Mouse (Mus musculus) lung, postnatal 10 days (tissue): ENCODE results near the gene Eif2b2.

ENCODE experiments used
- DNase-seq: peaks from one replicate; pipeline ENCODE4 v3.0.0; 2021

Eif2b2 gene

DNA sequence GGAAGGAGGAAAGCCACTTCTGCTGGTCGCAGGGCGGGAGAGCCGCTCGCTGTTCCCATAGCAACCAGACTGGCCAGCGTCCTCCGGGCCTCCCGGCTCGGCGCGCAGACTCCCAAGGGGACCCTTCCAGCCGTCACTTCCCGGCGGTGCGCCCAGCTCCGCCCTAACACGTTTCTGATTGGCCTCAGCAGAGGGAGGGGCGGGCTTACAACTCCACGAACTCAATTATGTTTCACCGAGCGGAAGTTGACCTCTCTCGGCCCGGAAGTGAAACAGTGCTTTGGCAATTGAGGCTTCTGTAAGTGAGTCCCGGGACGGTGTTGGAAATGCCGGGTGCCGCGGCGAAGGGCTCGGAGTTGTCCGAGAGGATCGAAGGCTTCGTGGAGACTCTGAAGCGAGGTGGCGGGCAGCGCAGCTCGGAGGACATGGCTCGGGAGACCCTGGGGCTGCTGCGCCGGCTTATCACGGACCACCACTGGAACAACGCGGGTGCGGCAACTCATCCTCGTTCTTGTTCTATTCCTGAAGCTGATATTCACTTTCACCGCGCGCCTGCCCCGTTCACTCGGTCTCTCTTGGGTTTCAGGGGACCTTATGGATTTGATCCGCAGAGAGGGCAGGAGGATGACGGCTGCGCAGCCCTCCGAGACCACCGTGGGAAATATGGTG is at the start of gene Eif2b2:
Eif2b2 (plus strand) TSS at position 246 of the 669 bp plus-strand sequence.
- peak; percentile 100 for DNase-seq

DNA sequence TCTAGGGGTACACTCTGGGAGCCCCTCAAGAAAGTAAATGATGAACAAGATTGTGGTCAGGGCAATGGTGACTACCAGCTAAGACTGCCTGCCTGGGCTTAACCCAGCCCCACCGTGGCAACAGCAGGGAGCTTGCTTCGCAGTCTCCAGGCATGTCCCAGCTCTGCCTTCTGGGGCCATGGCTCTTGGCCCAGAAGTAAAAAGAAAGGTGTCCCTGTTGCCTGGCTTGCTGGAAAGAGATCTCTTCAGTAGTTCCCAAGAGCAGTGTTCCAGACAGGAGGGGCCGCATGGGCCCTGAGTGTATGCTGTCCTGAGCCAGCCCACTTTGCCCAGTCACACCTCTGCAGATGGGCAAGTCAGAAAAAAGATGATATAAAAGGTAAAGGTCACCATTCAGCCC is 49.4 kb upstream of the Eif2b2 start:
- DNase-seq: no peak

DNA sequence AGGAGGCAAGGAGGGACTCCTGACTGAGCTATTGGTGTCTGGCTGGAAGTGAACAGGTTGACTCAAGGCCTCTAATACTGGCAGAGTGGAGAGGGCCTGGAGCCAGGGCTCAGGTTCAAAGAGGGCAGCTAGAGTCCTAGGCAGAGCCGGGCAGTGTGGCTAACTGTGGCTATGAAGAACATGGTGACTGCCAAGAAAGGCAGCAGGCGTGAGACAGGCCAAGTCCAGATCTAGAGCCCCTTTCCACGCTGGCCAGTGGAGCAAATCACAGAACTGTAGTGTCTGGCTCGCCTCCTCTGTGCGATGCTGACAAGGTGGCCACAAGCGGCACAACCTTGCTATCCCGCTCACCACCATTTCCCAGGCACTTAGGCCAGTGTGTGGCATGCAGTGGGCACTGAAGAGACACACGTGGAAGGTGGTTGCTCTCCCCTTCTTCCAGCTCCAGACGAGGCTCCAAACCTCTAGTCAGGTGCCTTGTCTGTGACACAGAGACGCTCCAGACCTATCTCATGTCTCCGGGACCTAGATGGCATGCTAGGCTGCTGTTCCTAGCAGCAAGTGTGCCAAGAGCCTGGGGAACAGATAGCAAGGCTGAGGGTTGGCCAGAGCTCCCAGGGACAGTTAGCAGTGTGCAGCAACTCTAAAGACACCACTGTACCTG is 48.9 kb upstream of the Eif2b2 start:
- no peak for DNase-seq

DNA sequence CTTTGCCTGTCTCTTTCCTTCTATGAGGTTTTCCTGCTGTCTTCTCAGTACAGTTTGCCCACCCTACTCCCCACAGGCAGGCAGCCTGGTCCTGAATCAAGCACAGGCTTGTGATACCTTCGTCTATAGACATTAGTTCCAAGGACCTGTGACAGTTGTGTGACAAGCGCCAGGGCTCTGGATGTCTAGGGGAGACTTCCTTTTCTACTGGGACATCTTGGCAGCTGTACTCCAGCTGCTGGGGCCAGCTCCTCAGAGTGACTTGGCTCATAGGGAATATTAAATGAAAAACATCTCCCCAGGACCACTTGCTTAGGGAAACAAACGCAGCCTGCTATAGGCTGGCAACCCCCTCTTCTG is 48.4 kb upstream of the Eif2b2 start:
- DNase-seq: no peak

DNA sequence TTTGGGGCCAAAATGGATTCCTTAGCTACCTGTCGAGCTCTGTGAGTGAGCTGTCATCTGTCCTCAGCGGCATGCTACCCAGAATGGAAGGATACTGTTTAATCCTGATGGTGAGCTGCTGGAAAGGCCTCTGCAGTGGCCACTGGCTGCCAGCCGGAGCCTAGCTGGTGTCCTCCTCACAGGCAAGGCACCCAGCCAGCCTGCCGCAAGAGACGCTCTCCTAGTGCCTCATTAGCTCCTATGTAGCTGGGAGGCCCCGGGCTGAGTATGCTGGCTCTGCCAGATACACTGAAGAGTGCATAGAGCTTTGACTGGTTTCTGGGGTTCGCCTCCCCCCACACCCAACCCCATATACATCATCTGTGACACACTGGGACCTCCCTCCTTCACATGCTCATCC is 45.3 kb upstream of the Eif2b2 start:
- DNase-seq: peak; percentile 46

DNA sequence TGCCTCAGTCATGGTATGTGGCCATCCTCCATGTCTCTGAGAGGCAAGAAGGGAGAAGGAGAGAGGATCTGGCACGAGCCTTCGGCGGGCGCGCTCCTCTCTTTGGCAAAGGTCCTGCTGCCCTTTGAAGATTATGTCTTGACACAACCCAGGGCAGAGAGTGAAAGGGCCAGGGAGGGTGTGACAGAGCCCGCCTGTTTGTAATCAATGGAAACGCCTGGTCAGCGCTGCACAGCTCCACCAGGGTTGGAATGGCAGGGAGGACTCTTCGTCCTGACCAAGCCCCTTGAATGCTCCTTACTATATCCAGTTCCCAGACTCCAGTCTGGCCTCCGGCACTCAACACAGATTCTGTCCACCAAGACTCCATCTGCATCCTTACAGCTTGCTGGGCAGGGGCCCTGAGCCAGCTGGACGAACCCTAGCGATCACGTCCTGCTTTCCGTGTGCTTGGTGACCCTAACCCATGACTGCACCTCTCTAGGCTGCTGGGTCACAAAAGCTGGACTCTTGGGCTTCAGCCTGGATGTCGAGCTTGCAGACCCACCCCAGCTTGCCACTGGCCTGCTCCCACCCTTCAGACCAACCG is 44.1 kb upstream of the Eif2b2 start:
- DNase-seq: peak; percentile 57

DNA sequence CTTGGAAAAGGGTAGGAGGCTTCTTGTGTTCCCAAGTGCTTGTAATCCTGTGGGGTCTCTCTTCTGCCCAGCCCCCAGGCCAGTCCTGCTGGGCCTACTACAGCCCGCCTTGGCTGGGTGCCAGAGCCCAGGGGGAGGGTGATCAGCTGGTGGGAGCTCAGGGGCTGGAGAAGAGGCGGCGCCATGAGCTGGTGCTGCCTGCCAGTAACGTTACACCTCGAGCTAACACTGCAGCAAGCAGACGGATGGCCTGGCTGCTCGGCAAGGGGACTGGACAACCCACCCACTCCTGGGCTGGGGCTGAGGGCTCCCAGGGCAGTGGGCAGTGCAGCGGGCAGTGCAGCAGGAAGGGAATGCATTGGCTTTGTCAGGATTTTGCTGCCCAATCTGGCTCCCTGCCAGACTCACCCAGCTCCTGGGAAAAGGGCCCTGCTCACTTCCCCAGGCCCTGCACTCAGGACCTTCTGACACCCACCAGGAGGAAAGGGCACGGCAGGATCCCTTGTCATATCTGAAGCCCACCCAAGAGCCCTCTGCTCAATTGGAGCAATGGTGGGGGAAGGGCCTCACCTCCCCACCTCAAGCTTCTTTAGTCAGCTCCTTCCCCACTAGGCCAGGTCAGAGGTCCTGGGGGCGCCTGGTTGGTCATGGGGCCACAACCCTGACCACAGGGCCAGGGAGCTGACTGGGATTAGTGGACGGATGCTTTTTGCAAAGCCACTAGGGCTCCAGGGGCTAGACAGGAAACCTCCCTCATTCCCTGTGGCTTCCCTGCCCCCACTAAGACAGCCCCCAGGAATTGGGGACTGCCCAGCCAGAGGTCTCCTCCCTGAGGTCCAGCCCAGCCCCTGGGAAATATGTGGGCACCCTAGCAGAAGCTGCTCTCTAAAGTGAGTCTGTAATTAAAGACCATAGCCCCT is 43.1 kb upstream of the Eif2b2 start:
- peak; percentile 64 for DNase-seq

DNA sequence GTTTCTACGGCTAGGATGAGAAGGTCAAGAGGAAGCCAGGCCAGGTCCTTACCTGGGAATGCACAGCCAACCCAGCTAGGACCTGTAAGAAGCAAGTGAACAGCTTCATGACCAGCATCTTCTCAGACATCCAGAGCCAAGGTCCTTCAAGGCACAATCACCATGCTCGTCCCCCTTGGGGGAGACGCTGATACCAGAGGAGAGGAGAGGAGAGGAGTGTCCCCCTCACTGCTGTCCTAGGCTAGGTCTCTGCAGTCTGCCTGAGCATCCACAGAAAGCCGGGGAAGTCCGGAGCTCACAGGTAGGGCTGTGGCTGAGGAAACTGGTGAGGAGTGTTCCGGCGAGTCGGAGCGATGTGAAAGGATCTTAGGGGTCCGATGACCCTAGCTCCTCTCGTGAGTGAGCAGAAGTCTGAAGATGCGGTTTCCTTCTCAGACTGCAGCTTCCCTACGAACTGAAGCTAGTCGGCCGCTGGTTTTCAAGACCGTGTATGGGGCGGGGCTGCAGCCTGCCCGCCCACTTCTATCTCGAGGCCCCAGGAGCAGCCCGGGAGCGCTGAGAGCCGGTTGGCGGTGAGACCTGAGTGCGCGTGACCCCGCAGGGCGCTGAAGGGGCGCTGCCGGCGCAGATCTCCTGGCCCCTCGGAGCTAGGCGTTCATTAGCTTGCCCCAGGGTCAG is 42.3 kb upstream of the Eif2b2 start:
- peak; percentile 71 for DNase-seq

DNA sequence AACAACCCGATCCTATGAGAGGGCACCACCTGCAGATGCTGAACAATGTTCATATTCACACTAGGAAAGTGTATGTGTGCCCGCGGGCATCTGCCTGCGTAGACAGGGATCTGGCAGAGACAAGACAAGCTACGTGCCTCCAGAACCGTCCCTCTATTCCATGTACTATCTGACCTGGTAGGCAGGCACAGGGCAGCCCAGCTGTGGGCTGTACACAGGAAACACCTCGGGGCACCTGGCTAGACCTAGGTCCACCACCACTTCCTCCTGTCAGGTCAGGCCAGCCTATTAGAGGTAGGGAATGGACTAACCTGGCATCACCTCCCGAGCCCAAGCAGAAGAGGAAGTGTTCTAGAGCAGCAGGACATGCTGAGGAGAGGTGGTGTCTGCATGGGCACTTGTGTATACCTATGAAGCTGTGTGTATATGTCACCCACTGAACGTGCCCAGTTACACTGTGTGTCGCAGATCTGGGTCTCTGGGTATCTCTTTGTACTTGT is 41.5 kb upstream of the Eif2b2 start, which contains the start of gene Pgf:
Pgf (minus strand) TSS at position 51 of the 500 bp plus-strand sequence.
- DNase-seq: no peak

DNA sequence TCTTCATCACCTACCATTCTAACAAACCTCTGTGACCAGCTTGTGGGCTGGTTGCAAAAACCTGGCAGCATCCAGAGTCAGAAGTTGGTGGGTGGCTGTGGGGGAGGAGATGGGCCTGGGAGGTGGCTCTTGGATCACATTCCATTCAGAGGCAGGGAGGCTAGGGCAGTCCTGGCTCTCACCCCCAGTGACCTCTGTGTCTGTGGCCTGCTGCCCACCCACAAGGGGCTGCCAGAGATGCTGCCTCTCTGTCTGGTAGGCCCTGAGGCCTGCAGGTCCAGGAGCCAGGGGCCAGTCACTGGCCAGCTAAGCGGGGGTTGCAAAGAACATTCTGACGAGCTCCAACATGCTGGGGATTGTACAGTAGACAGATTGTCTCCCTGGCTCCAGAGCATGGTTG is 41.0 kb upstream of the Eif2b2 start:
- DNase-seq: no peak

DNA sequence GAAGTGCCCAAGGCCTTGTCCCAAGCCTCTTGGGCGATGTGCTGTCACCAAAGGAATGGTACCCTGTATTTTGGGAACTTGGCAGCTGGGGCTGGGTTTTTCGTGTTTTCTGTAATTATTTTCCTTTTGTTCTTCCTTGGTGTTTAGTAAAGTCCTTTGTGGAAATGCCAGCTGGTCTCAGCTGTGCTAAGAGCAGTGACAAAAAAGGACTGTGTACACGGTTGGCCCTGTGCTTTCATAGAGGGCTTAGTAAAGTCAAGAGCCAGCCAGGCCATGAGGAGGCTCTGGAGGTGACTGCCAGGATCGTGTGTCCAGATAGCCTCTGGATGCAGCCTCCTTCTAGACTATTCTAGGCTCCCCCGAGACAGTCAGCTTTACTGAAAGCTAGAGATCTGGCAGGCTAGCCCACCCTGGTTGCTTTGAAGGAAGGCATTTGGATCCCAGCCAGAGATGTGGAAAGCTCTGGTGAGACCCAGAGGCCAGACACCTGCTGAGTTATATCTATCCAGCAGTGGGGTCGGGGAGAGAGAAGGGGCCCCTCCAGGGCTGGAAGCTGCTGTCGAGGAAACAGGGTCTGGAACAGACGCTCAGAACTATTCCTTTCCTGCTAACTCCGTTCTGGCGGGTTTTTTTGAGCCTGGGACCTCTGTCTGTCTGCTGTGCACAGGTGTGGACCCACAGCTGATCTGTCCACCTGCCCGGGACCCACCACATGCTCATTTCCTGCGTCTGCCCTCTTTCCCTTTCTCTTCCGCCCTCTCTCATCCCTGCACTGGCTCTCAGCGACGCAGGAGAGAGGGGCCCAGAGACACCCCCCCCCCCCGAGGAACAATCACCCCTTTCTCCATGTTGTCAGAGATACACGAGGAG is 37.6 kb upstream of the Eif2b2 start:
- peak; percentile 52 for DNase-seq

DNA sequence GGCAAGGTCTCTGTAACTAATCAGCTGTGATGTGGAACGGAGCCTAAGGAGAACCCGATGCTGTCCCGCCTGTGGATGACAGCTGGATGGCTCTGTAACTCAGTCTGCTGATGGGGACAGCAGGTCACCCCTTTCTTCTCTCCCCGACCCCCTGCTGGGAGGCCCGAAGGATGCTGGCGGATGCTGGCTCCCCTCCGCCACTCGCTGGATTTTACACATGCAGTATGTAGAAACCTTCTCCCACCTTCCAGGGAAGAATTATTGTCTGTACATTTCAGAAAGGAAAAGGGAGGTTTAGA is 37.0 kb upstream of the Eif2b2 start:
- DNase-seq: no peak

DNA sequence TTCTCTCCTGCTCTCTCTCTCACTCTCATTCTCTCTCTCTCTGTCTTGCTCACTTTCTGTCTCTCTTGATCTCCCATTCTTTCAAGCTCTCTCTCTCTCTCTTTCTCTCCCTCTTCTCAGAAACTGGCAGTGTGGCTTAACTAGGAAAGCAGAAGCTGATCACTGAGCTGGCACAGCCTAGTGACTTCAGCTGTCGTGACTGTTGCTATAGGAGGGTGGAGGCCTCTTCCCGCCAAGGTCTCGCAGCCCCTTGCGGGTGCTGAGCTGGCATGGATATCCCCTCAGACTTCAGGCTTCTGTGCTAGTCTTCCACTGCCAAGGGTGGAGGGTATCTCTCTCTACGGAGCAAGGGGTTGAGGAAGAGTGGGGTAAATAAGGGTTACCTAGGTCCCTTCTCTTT is 36.4 kb upstream of the Eif2b2 start:
- no peak for DNase-seq

DNA sequence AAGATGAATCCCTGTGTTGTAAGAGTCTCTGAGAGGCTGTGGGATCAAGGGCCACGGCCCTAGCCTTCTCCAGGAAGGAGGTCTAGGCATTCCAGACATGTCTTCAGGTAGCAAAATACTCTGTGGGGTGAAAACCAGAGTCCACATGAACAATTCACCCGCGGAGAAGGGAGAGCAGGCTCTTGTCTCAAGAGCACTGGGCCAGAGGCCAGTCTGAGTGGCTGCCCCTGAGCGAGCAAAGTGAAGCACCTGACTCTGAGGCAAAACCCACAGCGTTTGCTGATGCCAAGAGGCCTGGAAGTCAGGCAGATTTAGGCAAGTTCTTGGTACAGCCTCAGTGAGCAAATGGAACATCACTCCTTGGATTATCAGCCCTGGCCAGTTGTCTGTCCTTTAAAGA is 35.2 kb upstream of the Eif2b2 start:
- DNase-seq: peak; percentile 67

DNA sequence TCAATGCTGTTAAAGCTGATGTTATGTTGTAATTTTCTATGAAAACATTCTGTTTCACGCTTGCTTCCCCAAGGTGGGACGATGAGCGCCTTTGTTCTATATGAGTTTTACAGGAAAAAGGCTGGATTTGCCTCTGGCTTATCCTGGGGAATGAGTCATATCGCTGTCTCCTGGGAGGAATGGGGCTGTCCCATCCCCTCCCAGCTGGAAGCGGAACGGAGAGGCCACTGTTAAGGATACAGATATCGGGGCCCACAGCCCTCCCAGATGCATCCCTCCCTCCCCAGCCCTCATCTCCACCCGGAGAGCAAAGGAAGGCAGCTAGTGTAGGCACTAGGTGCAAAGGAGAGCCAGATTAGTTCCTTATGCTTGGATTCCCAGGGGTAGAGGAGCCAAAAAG is 33.5 kb upstream of the Eif2b2 start:
- no peak for DNase-seq

DNA sequence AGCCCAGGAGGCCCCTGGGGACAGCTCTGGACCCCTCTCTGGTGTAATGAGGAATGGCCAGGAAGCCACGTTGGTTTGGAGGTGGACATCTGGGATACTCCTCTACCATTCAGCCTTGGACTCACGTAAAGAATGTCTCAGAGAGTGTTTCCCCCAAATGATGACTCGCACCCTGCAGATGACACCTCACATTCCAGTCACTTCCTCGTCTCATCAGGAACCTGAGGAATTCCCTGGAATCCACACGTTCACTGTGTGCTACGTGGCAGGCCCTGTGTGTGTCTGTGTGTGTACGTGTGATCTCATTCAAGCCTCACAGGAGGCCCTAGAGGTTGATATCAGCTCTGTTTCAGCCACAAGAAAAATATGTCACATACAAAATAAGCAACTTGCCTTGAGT is 32.9 kb upstream of the Eif2b2 start:
- DNase-seq: no peak

DNA sequence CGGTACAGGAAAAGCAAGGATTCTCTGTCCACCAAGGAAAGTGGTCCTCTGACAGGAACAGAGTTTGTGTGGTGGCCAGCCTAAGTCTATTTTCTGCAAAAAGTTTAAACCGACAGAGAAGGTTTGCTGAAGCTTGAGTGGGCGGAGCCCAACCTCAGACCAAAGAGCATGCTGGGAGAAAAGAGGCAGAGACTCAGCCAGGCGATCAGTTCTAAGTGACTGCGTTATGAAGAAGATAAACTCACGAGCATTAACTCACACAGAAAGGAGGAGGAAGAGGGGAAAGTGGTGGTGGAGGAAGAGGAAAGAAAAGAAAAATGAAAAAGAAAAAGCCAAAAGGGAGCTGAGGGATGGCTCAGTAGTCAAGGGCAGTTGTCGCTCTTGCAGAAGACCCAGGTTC is 29.0 kb upstream of the Eif2b2 start:
- DNase-seq: no peak

DNA sequence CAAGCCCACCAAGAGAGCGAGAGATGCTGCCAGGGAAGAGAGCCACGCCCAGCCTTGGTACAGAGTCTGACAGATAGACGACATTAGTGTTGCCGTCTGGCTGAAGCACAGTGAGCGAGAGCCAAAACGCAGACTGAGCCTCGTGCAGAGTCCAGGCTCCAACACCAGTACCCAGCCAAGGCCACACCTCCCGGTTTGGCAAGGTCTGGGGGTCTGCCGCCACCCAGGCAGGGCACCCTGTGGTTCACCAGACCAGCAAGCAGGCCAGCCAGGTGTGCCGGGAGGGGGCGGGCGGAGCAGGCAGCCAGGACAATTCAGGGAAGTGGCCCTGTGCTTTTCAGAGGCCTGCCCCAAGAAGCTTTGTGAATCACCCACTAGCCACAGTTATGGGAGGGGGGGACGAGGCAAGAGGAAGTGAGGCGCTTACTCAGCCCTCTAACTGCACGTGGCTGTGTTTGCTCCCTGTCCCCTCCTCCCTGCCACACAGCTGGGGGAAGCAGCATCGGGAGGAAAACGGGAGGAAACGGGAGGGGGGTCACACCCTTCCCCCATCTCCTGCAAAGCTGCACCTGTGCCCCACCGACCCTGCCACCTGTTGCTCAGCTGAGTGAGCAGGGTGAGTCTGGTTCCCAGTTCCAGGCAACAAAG is 26.7 kb upstream of the Eif2b2 start:
- peak; percentile 77 for DNase-seq

DNA sequence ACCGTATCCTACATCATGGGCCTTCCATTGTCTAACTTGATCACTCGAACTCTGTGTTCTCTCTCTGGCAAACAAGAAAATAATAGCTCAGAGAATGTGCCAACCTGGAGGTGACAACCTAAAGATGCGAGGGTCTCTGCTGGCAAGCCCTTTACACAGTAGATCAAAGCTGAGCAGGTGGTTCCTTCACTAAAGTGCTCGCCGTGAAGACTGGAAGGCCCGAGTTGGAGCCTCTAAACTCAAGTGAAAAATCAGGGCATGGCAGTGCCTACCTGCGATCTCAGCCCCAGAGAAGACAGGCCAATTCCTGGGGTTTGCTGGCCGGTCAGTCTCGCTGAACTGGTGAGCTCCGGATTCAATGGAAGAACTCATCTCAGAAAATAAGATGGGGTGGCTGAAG is 26.1 kb upstream of the Eif2b2 start:
- no peak for DNase-seq

DNA sequence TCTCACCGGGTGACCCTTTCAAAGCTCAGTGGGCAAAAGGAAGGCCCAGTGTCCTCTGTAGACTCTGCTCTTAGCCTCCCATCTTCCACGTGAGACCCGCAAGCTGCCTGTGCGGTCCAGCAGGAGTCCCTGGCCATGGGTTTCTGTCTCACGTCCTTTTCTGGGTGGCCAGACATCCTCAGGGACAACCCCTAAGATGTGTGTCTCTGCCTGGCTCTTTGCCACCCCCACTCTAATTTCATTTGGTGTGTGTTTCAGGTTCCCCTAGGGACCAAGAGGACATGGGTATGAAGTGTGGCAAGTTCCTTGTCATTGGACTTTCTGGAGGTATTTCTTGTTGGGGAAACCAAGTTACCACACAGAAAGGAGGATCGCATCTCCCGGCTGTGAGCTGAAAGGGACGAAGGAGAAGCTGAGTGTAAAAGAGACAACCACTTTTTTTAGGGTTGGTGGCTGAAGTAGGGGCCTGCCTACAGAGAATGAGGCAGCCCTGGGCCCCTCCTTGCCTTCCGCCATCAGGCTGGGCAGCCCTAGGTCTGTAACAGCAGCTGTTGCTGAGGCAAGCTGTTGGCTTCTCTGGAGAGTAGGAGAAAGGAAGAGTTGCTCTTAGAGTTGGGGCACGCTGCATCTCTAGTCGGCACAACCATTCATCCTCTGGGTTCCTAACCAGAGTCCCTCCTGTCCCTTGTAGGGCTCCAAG is 25.2 kb upstream of the Eif2b2 start:
- no peak for DNase-seq

DNA sequence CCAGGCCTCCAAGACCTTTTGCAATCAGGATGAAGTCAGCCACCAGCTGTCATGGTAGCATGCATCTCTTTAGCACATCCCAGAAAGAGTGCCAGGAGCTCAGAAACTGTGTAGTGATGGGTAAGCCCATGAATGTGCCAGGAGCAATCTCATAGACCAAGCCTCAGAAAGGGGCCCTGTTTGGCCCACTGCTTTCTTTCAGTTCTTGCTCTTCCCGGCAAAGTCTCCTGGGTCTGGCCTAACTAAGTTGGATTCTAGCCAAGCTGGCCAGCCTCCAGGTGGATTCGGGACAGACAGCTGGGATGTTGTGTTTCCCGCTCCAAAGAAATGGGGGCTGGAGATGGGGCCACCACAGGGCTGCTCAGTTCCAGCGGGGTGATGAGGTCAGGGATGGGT is 24.7 kb upstream of the Eif2b2 start:
- peak; percentile 93 for DNase-seq
